Mouse (Mus musculus): ENCODE measurements around the gene Acpp. TPM values are rescaled to one million over a fixed set of nuclear protein-coding genes. Genes with fewer than 3 reads are reported as not detected.

Acpp gene
- polyA plus RNA-seq, 1 experiment from 2014 or later: 0.23 TPM

DNA sequence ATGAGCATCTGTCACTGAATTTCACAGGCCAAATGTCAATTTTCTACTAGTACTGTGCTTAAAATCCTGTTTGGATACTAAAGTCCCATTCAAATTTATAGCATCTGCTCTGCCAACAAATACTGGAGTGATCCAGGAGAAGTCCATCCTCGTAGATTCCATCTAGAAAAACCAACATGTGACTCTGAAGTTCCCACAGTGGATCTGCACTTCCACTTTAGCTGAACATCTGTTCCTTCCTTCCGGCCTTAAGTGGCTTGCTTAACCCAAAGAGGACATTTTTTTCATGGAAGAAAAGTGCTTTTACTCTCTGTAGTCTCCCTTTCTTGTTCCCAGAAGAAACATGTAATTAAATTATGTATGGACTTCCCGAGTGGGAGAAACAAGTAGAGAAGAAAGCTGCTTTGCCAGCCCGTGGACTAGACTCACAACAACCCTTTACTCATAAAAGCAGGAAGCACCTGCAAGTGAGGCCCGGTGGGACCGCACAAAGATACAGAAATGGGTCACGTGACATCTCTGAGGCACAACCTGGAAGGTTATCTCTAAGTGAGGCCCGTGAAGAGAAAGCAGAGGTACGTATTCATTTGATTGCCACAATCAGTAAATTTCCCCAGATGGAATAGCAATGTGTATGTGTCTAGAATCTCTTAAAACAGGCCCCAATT, 93.6 kb downstream of the Acpp start:
- Histone ChIP-seq H3K9ac (no peak overlapping the region), H3K27me3 (ENCODE audit: control insufficient read depth, insufficient read depth, low read length) (no peaks in the 10 kb centered on the region), H3K36me3 (replicated peaks; ENCODE audit: control insufficient read depth, insufficient read depth) (peaks cover 10% of the 10 kb centered on the region; the same call in 1 of the 2 replicates), H3K27ac (no peak overlapping the region), H3K4me1 (replicated peaks; ENCODE audit: control insufficient read depth, insufficient read depth, low read length) (no peaks in the 10 kb centered on the region), H3K4me3 (replicated peaks; ENCODE audit: low read length) (no peak overlapping the region), H3K9me3 (ENCODE audit: control insufficient read depth, low read length) (no peaks in the 10 kb centered on the region), H3K4me2 (replicated peaks) (no peak overlapping the region)
- DNase-seq (ENCODE audit: low spot score) (no peak), ATAC-seq (ENCODE audit: low FRiP score) (no peak)
- 80% methylated on average over 9 of the region's 9 CpGs for WGBS

DNA sequence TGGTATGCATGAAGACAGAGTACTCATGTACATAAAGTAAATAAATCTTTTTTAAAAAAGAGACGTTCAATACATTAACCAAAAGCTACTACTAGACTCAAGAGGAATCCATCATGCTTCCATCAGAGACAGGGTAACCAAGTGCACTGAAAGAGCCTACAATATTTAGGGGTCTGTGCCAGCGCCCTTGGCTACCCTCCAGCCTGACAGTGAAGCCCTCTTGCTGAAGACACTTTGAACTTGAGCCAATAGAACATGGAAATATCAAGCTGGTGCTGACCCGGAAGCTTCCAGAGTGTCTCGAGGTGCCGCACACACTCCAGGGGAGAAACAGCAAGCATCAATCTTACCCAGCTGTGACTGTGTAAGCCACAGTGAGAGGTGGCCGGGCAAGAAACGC, 97.4 kb downstream of the Acpp start:
- Histone ChIP-seq H3K4me1 (replicated peaks; ENCODE audit: control insufficient read depth, insufficient read depth, low read length) (no peaks in the 10 kb centered on the region), H3K27me3 (ENCODE audit: control insufficient read depth, insufficient read depth, low read length) (no peaks in the 10 kb centered on the region), H3K9ac (no peak overlapping the region), H3K9me3 (ENCODE audit: control insufficient read depth, low read length) (no peaks in the 10 kb centered on the region), H3K36me3 (replicated peaks; ENCODE audit: control insufficient read depth, insufficient read depth) (peaks cover 29% of the 10 kb centered on the region), H3K4me3 (replicated peaks; ENCODE audit: low read length) (no peak overlapping the region), H3K4me2 (replicated peaks) (no peak overlapping the region), H3K27ac (no peak overlapping the region)
- ATAC-seq (ENCODE audit: low FRiP score) (no peak), DNase-seq (ENCODE audit: low spot score) (no peak)
- WGBS: 88% methylated on average over 7 of the region's 7 CpGs

- H3K9me3 ChIP-seq (ENCODE audit: control insufficient read depth, low read length): no peaks in the 10 kb centered on the region
- no peak overlapping the region for H3K9ac ChIP-seq
- peaks cover 33% of the 10 kb centered on the region for H3K36me3 ChIP-seq (replicated peaks; ENCODE audit: control insufficient read depth, insufficient read depth)
- H3K4me3 ChIP-seq (replicated peaks; ENCODE audit: low read length): no peak overlapping the region
- H3K27ac ChIP-seq: no peak overlapping the region
- ATAC-seq (ENCODE audit: low FRiP score) (no peak), DNase-seq (ENCODE audit: low spot score) (no peak)
- H3K4me1 ChIP-seq (replicated peaks; ENCODE audit: control insufficient read depth, insufficient read depth, low read length): no peaks in the 10 kb centered on the region
- WGBS: 92% methylated on average over 8 of the region's 8 CpGs
- no peaks in the 10 kb centered on the region for H3K27me3 ChIP-seq (ENCODE audit: control insufficient read depth, insufficient read depth, low read length)
- H3K4me2 ChIP-seq (replicated peaks): no peak overlapping the region
Measured at GRCm38 (mm10) chr9:104239076-104239475, 98.5 kb downstream of the Acpp start.

Other genes starting within 250 kb of the Acpp start
- gene Ackr4, start 210.8 kb downstream of the Acpp start, polyA plus RNA-seq (2014; fragmentation: Nextera tagmentation; extraction: Ambion mirVana): 1.3 and 1.5 TPM in 2 replicates
- gene Dnajc13, start 74.8 kb downstream of the Acpp start, polyA plus RNA-seq (2014; fragmentation: Nextera tagmentation; extraction: Ambion mirVana): 25.3 and 25.5 TPM in 2 replicates
- 11.5 and 15.3 TPM in 2 replicates for gene Cpne4, start 209.5 kb upstream of the Acpp start, polyA plus RNA-seq (2014; fragmentation: Nextera tagmentation; extraction: Ambion mirVana)

Measured in hindbrain, embryonic 14.5 days (tissue).